Mouse (Mus musculus) midbrain, embryonic 11.5 days (tissue): Measurements from ENCODE around the gene Elp1. TPM values are rescaled to one million over a fixed set of nuclear protein-coding genes. Genes with fewer than 3 reads are reported as not detected.

Experiments used
- ATAC-seq: fragments of 200-750 bp; cut with Nextera tagmentation; 2 replicates; pipeline ENCODE4 v1.8.0; 2017; ENCODE audit warnings: moderate TSS enrichment, moderate library complexity; ENCODE audit not compliant: low FRiP score
- DNase-seq: peaks from one replicate; pipeline ENCODE4 v3.0.0; 2015; ENCODE audit warnings: low spot score; ENCODE audit errors: missing footprints
- H3K27ac ChIP-seq: fragments of 300-500 bp; sonication (generic); 2 replicates; pipeline ENCODE4 v1.5.1; 2014; ENCODE audit warnings: low read depth, low read length
- H3K27me3 ChIP-seq: fragments of 300-500 bp; sonication (generic); 2 replicates; pipeline ENCODE4 v1.6.1; 2014; ENCODE audit warnings: mild to moderate bottlenecking, low read length, moderate library complexity, mixed read lengths; ENCODE audit not compliant: control insufficient read depth, insufficient read depth
- H3K36me3 ChIP-seq: fragments of 300-500 bp; sonication (generic); 2 replicates; pipeline ENCODE4 v1.6.1; 2014; ENCODE audit warnings: mild to moderate bottlenecking, low read length, moderate library complexity, mixed read lengths; ENCODE audit not compliant: control insufficient read depth, insufficient read depth
- H3K4me1 ChIP-seq: fragments of 300-500 bp; sonication (generic); 2 replicates; pipeline ENCODE4 v1.6.1; 2014; ENCODE audit warnings: low read length; ENCODE audit not compliant: control insufficient read depth, insufficient read depth
- H3K4me2 ChIP-seq: fragments of 300-500 bp; sonication (generic); 2 replicates; pipeline ENCODE4 v1.6.1; 2014; ENCODE audit warnings: mild to moderate bottlenecking, moderate library complexity
- H3K4me3 ChIP-seq: fragments of 300-500 bp; sonication (generic); 2 replicates; pipeline ENCODE4 v1.5.1; 2014; ENCODE audit warnings: low read depth, low read length
- H3K9ac ChIP-seq: fragments of 300-500 bp; sonication (generic); 2 replicates; pipeline ENCODE4 v1.6.1; 2014; ENCODE audit warnings: low read length
- H3K9me3 ChIP-seq: fragments of 300-500 bp; sonication (generic); 2 replicates; pipeline ENCODE4 v1.6.1; 2016; ENCODE audit warnings: low read length; ENCODE audit not compliant: control insufficient read depth
- WGBS: fragments of 180-500 bp; shearing (Covaris S2); extraction: QIAGEN DNeasy Blood & Tissue Kit; methylation state at CpG from one replicate; pipeline ENCODE4 v1.1.7; 2014; 5-methylcytosine and 5-hydroxymethylcytosine counted together
- polyA plus RNA-seq: library from polyadenylated mRNA; unstranded; fragments of >200 nt; fragmentation: Nextera tagmentation; extraction: Ambion mirVana; gene quantifications from 2 replicates; pipeline ENCODE4 v1.2.1, GENCODE M21; 2014

The Elp1 gene
- polyA plus RNA-seq, 1 experiment from 2014 or later: 109 TPM

DNA sequence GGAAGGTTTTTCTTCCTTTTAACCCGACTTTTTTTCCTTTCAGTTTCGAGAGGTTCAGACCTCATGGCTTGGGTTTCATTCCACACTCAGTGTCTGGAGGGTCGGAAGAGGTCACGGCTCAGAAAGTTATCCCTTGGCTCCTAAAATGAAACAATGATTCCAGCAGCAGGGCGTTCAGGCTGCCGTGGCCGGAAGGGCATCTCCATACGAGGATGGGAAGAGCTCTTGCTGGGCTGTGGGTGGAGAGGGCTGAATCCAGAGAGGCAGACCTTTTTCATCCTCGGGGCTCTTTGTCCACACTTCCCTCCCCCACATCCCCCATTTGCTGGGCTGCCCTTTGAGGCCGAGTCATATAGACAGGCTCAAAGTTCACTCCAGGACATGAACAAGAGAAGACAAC lies 99.9 kb downstream of the Elp1 start:
- H3K4me1 ChIP-seq: peaks cover 5% of the 10 kb centered on the region
- 2% methylated on average over 10 of the region's 10 CpGs for WGBS
- ATAC-seq (peak; percentile 57; the same call in 1 of the 2 replicates), DNase-seq (peak; percentile 87)
- no peak overlapping the region for H3K4me3 ChIP-seq
- no peaks in the 10 kb centered on the region for H3K27me3 ChIP-seq
- no peaks in the 10 kb centered on the region for H3K36me3 ChIP-seq
- peak overlapping the region; percentile 16; the same call in 1 of the 2 replicates for H3K4me2 ChIP-seq
- H3K9ac ChIP-seq: no peak overlapping the region
- H3K9me3 ChIP-seq: no peaks in the 10 kb centered on the region
- H3K27ac ChIP-seq: no peak overlapping the region

Other genes starting within 250 kb of the Elp1 start
- 0.14 TPM in 1 of 2 replicates, not detected in the other for gene Gm26657, start 62.3 kb downstream of the Elp1 start, polyA plus RNA-seq
- gene Actl7b, start 60.9 kb downstream of the Elp1 start, polyA plus RNA-seq: not detected in 2 replicates
- 0.11 TPM in 1 of 2 replicates, not detected in the other for gene Actl7a, start 58.9 kb downstream of the Elp1 start, polyA plus RNA-seq
- 23.9 and 26.6 TPM in 2 replicates for gene Fam206a, start within 50 bp of the Elp1 start, polyA plus RNA-seq
- gene Ctnnal1, start 62.9 kb upstream of the Elp1 start, polyA plus RNA-seq: 26.1 and 28.8 TPM in 2 replicates
- gene Tmem245, start 145.1 kb upstream of the Elp1 start, polyA plus RNA-seq: 6.8 TPM in 2 replicates
- gene Frrs1l, start 188.1 kb upstream of the Elp1 start, polyA plus RNA-seq: 6.2 and 6.4 TPM in 2 replicates